Mouse (Mus musculus) C2C12 (cell line): ENCODE measurements around the gene Slc38a2. TPM values are rescaled to one million over a fixed set of nuclear protein-coding genes. Genes with fewer than 3 reads are reported as not detected.

Experiments used
- H3K27me3 ChIP-seq: one replicate; pipeline ENCODE4 v1.6.1; 2011; ENCODE audit not compliant: control insufficient read depth, insufficient read depth, insufficient read length
- H3K36me3 ChIP-seq: one replicate; pipeline ENCODE4 v1.6.1; 2011; ENCODE audit not compliant: control insufficient read depth, insufficient read depth
- H3K4me3 ChIP-seq: one replicate; pipeline ENCODE4 v1.5.1; 2011; ENCODE audit warnings: mild to moderate bottlenecking, control low read depth; ENCODE audit not compliant: poor library complexity, insufficient read depth, severe bottlenecking
- H3K79me2 ChIP-seq: one replicate; pipeline ENCODE4 v1.6.1; 2011; ENCODE audit not compliant: control insufficient read depth, insufficient read depth
- H3K79me3 ChIP-seq: one replicate; pipeline ENCODE4 v1.6.1; 2011; ENCODE audit warnings: low read depth, control low read depth
- H3ac ChIP-seq: one replicate; pipeline ENCODE3; 2011; ENCODE audit warnings: low read depth; ENCODE audit not compliant: control insufficient read depth, insufficient read length
- CEBPB ChIP-seq: IDR thresholded peaks from one replicate; pipeline ENCODE4 v1.6.1; 2011; ENCODE audit warnings: low read depth, mild to moderate bottlenecking, control low read depth, moderate library complexity
- CTCF ChIP-seq: IDR thresholded peaks from one replicate; pipeline ENCODE4 v1.5.1; 2011; ENCODE audit not compliant: control insufficient read depth, insufficient read depth, insufficient read length
- FOSL1 ChIP-seq: IDR thresholded peaks from one replicate; pipeline ENCODE4 v1.8.0; 2011; ENCODE audit warnings: mild to moderate bottlenecking, low read length; ENCODE audit not compliant: poor library complexity, insufficient read depth, severe bottlenecking
- MAX ChIP-seq: IDR thresholded peaks from one replicate; pipeline ENCODE4 v1.6.1; 2011; ENCODE audit warnings: mild to moderate bottlenecking, control low read depth
- MYOD1 ChIP-seq: IDR thresholded peaks from one replicate; pipeline ENCODE4 v1.6.1; 2011; ENCODE audit warnings: low read depth; ENCODE audit not compliant: control insufficient read depth, insufficient read length
- MYOG ChIP-seq: IDR thresholded peaks from one replicate; pipeline ENCODE4 v1.6.1; 2011; ENCODE audit not compliant: control insufficient read depth, insufficient read length; ENCODE audit errors: extremely low read depth
- USF1 ChIP-seq: IDR thresholded peaks from one replicate; pipeline ENCODE4 v1.6.1; 2011; ENCODE audit warnings: low read depth, mild to moderate bottlenecking, control low read depth, moderate library complexity
- polyA plus RNA-seq: library from polyadenylated mRNA; unstranded; fragments of >200 nt; fragmentation: generic; extraction: Trizol; gene quantifications from one replicate; pipeline ENCODE4 v1.2.1, GENCODE M21; 2012; ENCODE audit warnings: missing spikeins

Gene Slc38a2
- polyA plus RNA-seq, 1 experiment = 99.9 TPM

DNA sequence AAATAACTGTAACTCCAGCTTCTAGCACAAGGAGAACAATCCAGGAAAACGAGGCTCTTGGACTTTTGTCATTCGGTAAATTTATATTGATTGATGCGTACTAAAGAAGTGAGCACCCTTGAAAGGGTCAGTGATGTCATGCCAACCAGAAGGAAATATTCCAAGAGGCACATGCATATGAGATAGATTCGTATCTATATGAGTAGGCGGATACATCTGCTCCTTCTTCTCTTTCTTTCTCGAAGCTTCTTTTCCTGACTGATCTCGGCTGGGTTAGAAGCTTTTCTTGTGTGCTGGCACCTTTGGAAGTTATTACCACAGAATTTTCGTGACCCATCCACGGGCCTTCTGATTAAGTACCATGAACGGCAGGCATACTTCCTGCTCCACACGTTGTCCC, 12.1 kb upstream of the Slc38a2 start:
- H3ac ChIP-seq = no peak overlapping the region
- TF ChIP-seq MYOG = no peak
- no peak for TF ChIP-seq USF1
- TF ChIP-seq FOSL1 = no peak
- TF ChIP-seq CTCF = no peak
- TF ChIP-seq CEBPB = no peak
- TF ChIP-seq MYOD1 = no peak
- no peak for TF ChIP-seq MAX

DNA sequence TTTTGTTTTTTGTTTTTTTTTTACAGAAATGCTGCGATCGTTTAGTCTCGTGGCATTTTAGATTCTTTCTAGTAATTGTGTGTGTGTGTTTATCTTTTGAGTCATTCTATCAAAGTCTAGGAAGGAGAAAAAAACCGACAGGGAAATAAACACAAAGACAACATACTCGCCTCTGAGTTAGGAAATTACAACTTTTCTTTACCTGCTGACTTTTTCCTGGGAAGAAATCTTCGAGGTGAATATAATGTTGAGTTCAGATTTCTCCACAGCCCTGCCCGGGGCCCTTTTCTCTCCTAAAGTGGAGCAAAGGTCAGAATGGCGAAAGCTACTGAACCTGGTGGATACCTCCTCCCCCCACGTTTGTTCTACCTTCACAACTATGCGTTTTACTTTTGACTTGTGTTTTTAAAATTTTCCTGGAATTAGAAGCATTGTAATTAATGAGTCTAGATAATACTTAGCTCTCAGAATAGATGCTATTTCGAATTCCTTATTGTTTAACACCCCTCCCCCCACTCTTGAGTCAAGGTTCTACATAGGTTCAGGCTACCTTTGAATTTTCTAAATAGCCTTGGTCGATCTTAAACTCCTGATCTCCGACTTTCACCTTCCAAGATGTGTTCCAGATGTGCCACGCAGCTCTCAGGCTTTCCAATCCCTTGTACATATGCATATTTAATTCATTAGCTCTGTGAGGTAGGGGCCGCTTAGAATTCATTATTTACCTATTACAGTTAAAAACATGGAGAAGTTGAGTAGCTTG, 11.0 kb upstream of the Slc38a2 start:
- Histone ChIP-seq H3K79me3 (no peaks in the 10 kb centered on the region), H3K79me2 (no peaks in the 10 kb centered on the region), H3ac (peak overlapping the region; percentile 94), H3K27me3 (no peaks in the 10 kb centered on the region), H3K4me3 (peak overlapping the region; percentile 39), H3K36me3 (no peaks in the 10 kb centered on the region)
- no peak for TF ChIP-seq MYOD1
- TF ChIP-seq MAX = no peak
- no peak for TF ChIP-seq USF1
- TF ChIP-seq CTCF = no peak
- TF ChIP-seq FOSL1 = no peak
- TF ChIP-seq MYOG = no peak
- TF ChIP-seq CEBPB = no peak

More for the DNA sequence above, 12.1 kb upstream of the Slc38a2 start:
- Histone ChIP-seq H3K79me2 (no peaks in the 10 kb centered on the region), H3K27me3 (no peaks in the 10 kb centered on the region), H3K36me3 (no peaks in the 10 kb centered on the region), H3K4me3 (no peak overlapping the region), H3K79me3 (no peaks in the 10 kb centered on the region)

- Histone ChIP-seq H3K79me3 (no peaks in the 10 kb centered on the region), H3K79me2 (no peaks in the 10 kb centered on the region), H3K27me3 (no peaks in the 10 kb centered on the region), H3K36me3 (no peaks in the 10 kb centered on the region), H3ac (peak overlapping the region; percentile 94), H3K4me3 (peak overlapping the region; percentile 39)
- no peak for TF ChIP-seq CTCF
- TF ChIP-seq MAX = peak; percentile 89
- TF ChIP-seq FOSL1 = no peak
- no peak for TF ChIP-seq MYOD1
- no peak for TF ChIP-seq CEBPB
- peak; percentile 97 for TF ChIP-seq USF1
Observed at GRCm38 (mm10) chr15:96709491-96710351, 10.2 kb upstream of the Slc38a2 start.

- TF ChIP-seq CTCF = no peak
- no peak for TF ChIP-seq MAX
- TF ChIP-seq FOSL1 = no peak
- no peak for TF ChIP-seq MYOG
- no peak for TF ChIP-seq USF1
- TF ChIP-seq MYOD1 = no peak
- TF ChIP-seq CEBPB = peak; percentile 11
- Histone ChIP-seq H3K36me3 (no peaks in the 10 kb centered on the region), H3ac (peak overlapping the region; percentile 35)
Observed at GRCm38 (mm10) chr15:96708976-96709490, 9.5 kb upstream of the Slc38a2 start.

DNA sequence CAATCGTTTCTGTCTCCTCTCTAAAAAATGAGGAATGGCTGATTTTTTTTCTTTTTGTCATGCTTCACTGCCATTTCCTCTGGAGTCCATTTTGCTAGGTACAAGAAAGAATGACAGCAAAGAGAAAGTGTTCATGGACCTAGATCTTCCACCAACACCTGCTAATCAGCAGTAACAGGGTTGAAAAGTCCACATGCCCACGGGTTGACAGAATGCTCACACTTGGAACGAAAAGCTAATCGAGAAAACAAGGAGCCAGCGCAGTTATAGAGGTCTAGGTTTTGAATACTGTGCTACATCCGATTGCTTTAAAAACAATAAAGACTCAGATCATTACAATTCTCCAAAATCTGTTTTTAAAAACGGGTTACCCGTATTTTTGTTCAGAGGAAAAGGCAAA, 8.9 kb upstream of the Slc38a2 start:
- Histone ChIP-seq H3K36me3 (no peaks in the 10 kb centered on the region), H3K27me3 (no peaks in the 10 kb centered on the region), H3ac (no peak overlapping the region), H3K4me3 (no peak overlapping the region), H3K79me2 (no peaks in the 10 kb centered on the region), H3K79me3 (no peaks in the 10 kb centered on the region)
- TF ChIP-seq MYOD1 = no peak
- no peak for TF ChIP-seq USF1
- TF ChIP-seq MYOG = no peak
- TF ChIP-seq FOSL1 = no peak
- no peak for TF ChIP-seq CEBPB
- TF ChIP-seq MAX = no peak
- TF ChIP-seq CTCF = no peak

More at GRCm38 (mm10) chr15:96708976-96709490, 9.5 kb upstream of the Slc38a2 start:
- H3K79me2 ChIP-seq = no peaks in the 10 kb centered on the region
- no peaks in the 10 kb centered on the region for H3K79me3 ChIP-seq
- no peaks in the 10 kb centered on the region for H3K27me3 ChIP-seq
- H3K4me3 ChIP-seq = peak overlapping the region; percentile 12
